Mouse (Mus musculus): ENCODE measurements around the gene Sirt4.

DNA sequence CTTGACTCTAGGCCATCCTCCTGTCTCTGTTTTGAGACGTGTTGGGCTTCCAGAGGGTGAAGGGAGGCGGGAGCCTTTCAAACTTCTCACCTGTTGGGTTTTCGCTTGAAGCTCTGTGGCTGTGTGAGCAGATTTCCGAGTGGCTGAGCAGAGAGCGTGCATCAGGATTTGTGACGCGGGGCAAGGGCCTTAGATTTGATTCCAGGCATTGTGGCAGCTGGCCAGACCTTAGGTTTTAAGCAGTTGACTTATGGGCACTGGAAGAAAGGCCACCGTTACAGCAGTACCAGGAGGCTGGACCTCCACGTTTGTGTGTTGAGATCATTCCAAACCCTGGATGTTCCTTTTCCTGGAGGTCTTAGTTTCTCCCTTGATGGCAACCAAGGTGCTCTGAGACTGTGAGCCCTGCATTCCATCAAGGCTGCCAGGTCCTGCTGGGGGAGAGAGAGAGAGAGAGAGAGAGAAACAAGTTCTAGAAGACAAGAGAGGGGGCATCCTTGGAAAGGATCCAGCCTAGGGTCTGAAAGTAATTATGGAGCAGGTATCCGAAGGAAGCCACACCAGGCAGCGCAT is 50.2 kb downstream of the Sirt4 start:
- TF ChIP-seq CTCF (IDR thresholded peaks at IDR 0.05; ENCODE audit: control insufficient read depth, insufficient read depth, insufficient read length), result no peak
- TF ChIP-seq USF1 (IDR thresholded peaks at IDR 0.05; ENCODE audit: low read depth), result no peak
- TF ChIP-seq CEBPB (IDR thresholded peaks at IDR 0.05; ENCODE audit: low read depth), result no peak
- TF ChIP-seq MYOG (IDR thresholded peaks at IDR 0.05; ENCODE audit: control insufficient read depth, extremely low read depth, insufficient read length), result no peak
- TF ChIP-seq MAX (IDR thresholded peaks at IDR 0.05), result no peak
- TF ChIP-seq FOSL1 (IDR thresholded peaks at IDR 0.05; ENCODE audit: insufficient read depth, low read length, poor library complexity, severe bottlenecking), result no peak
